Mouse (Mus musculus) left cerebral cortex, adult 8-10 months (tissue): ENCODE data around the gene Haus5. TPM values are rescaled to one million over a fixed set of nuclear protein-coding genes. Genes with fewer than 3 reads are reported as not detected.
A peak's percentile ranks its signal among the peaks of the same experiment; 100 is the strongest.

Experiments used
- DNase-seq, 2 experiments: peaks; one replicate each; pipeline ENCODE4 v3.0.0; 2022; ENCODE audit warnings: low spot score in 2 of 2
- total RNA-seq, 4 experiments: library from RNA; stranded (reverse); gene quantifications; 2 replicates each; pipeline ENCODE4 v1.2.4; 2022

Haus5 gene
- total RNA-seq, result 1 to 10 TPM; 5.6 to 9.1 (median 7.3) TPM

DNA sequence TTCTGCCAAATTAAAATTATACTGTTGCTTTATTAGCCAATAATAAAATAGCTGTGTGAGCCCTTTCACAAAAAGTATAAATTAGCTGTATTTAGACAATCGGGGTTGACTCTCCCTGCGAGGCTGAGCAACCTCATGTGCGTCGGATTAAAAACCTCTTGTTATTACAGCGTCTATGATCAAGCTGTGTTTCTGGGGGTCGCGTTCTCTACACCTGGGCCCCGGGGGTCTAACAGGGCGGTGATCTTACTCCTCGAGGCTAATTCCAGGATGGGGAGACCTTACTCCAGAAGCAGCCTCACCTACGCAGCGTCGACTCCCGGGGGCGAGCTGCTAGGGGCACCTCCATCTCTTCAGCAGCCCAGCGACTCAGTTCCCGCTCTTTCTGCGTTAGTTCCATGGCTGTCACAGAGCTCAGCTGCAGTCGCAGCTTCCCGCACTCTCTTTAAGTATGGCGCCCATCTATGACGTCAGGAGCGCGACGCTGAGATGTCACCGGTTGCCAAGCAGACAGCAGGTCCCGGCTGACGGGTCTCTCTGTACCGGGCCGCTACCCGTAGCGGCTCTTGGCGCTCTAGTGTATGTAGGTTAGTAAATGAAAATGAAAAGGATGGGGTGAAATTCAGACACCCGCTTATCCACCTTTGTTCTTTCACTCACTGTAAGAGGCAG lies at the start of gene Haus5:
Gene Haus5, minus strand, starts transcription at position 466 of the 672 bp plus-strand sequence.
- DNase-seq, result peak; percentile 78 to 90

DNA sequence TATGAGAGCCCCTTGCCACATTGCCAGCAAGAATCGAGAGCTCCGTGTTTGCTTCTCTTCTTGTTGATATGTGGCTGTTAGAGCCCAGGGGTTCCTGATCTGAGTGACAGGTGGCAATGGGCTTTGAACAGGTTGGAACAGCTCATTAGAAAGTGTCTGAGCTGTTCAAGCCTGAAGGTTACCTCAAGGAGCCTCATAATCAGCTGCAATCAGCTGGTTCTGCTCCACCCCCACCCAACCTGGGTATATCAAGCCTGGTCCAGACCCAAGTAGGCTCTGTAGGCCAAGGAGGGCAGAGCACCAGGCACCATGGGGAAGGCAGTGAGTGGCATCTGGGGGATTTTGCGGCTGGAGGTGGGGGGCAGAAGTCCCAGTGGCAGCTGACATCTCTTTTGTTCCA lies 47.1 kb upstream of the Haus5 start, which contains the start of gene Atp4a:
Gene Atp4a, plus strand, starts transcription at position 268 of the 400 bp plus-strand sequence.
- no peak for DNase-seq

DNA sequence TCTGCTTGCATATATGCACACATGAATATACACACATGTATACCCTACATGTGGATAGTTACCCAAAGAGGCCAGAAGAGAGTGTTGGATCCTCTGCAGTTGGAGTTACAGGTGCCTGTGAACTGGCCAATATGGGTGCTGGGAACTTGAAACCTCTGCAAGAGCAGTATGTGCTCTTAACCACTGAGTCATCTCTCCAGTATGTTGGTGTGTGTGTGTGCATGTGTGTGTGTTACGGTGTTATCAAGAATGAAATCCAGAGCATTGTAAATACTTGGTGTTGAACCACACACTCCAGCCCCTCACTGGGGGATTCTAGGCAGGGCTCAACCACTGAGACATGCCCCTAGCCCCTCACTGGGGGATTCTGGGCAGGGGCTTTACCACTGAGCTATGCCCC lies 42.6 kb upstream of the Haus5 start:
- DNase-seq, result no peak

DNA sequence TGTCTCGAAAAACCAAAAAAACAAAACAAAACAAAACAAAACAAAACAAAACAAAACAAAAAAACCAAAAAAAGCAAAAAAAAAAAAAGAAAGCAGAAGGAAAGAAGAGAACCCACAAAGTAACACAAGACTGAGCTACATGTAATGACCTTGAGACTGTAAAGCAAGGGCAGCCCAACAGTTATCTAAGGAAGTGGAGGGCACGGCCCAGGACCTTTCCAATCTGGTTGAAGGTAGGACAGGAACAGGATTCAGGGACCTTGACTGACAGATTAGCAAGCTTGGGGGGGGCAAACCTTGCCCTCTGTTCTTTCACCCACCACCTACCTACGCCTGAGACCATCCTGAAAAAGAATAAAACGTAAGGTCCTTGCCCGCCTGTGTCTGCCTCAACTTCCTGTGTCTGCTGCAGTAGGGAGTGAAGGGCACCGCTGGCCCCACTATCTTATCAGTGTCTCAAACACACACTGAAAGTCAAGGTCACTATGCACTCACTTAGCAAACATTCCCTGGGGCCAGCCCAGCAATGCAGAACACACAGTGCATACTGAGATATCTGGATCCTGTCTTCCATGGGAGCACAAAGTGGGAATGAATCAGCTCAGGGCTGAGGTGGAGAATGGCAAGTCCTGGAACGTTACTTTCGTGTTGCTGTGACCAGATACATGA lies 41.6 kb upstream of the Haus5 start:
- DNase-seq, result no peak

DNA sequence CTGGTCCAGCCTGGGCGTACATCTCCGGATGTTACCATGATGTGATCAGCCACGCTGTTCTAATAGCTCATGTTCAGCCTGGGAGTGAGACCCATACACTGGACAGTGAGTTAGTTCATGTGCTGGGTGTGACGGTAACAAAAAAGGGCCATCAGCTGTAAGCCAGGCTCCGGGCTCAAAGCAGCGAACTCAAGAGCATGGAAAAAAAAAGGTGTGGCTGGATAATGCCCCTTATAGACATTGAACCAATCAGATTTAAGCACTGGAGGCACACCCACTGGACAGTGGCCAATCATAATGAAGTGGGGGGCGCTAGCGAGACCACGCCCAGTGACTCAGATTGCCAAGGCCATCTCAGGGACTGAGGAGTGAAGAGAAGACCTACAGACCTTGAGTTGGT lies 33.8 kb upstream of the Haus5 start, which contains the start of gene 2200002J24Rik:
Gene 2200002J24Rik, plus strand, starts transcription at position 338 of the 400 bp plus-strand sequence.
- no peak for DNase-seq

DNA sequence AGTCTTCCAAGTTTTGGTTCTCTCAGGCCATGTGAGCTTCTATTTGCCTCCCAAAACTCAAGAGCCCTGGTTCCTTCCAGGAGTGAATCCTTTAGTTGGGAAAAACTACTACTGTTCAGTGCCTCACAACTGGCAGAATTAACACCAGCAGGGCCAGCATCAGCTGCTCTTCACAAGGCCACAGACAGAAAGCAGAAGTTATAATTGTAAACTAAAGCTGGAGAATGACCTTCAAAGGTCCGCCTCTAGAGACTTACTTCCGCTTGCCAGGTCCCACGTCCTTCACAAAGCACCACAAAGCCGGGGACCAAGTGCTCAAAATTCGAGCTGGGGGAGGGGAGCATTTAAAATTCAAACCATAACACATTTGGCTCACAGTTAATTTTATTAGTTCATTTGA lies 33.3 kb upstream of the Haus5 start:
- no peak for DNase-seq

DNA sequence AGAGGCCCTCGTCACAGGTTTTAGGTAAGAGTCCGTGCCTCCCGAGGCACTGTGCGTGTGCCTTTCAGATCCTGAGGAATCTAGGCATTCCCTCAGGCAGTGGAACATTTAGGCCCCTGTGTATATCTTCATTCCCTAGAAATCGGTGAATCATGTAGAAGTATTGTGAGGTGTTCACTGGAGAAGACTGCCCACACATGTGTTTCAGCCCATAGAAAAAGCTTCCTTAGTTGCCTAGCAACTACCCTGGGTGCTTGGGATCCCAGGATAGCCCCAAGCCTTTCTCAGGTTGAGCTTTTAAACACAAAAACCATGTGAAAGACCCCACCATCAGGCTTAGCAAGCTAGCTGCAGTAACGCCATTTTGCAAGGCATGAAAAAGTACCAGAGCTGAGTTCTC lies 23.5 kb upstream of the Haus5 start:
- DNase-seq, result no peak

DNA sequence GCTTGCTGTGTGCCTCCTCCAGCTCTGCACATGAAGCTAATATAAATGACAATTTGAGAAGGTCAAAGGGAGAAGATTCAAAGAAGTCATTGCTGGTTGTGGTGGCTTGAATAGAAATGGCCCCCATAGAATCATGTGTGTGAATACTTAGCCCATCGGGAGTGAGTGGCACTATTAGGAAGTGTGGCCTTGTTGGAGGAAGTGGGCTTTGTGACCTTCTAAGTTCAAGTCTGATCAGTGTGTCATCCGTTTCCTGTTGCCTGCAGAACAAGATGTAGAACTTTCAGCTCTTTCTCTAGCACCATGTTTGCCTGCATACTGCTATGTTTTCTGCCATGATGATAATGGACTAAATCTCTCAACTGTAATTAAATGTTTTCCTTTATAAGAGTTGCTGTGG lies 18.6 kb upstream of the Haus5 start:
- DNase-seq, result no peak

DNA sequence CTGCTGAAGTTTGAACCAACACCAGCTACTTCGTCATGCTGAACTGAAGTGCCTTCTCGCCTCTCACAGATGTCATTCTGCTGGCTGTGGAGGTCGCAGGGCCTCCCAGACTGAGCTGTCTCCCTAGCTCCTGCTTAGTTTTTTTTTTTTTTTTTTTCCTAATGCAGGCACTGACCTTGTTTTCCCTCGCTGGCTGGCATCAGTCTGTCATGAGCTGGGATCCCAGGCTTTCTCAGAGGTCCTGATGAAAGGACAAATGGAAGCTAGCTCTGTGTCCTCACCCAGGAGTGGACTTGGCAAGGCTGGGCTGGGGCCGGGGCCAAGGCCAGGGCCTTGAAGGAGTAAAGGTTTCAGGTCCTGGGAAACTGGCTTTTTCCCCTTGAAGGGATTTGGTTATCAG lies 17.1 kb upstream of the Haus5 start:
- DNase-seq, result no peak

DNA sequence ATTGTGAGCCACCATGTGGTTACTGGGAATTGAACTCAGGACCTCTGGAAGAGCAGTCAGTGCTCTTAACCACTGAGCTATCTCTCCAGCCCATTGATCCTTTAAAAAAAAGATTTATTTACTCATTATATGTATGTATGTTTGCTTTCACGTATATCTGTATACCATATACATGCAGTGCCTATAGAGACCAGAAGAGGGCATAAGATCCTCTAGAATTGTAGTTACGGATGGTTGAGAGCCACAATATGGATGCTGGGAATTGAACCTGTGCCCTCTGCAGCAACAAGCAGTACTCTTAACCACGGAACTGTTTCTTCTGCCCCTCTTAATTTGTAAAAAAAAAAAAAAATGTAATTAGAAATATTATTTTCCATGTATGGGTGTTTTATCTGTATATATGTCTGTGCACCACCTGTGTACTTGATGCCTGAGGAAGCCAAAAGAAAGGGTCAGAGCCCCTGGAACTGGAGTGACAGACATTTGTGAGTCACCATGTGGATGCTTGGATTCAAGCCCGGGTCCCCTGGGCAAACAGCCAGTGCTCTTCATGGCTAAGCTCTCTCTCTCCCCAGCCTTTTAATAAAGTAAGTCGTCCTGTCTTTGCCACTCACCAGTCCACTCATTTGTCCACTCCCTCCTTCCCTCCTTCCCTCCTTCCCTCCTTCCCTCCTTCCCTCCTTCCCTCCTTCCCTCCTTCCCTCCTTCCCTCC lies 13.6 kb upstream of the Haus5 start:
- DNase-seq, result no peak

DNA sequence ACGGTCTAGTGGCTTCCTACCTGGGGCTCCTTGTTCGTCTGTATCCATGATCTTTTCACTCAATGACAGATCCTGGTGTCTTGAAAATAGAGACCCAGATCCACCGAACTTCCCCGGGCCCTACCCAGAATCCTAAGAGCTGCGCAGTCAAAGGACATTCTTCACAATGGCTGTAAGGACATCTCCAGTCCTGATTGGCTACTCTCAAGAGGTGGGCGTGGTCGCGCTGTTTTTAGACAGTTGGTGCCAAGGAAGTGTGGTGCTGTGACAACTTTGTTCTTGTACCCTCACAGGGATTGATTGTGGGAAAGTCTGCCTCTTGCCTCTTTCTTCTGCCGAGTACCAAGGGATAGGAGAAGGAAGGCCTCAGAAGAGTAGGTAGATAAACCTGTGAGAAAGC lies 6.7 kb upstream of the Haus5 start, which contains the start of gene Pmis2:
Gene Pmis2, minus strand, starts transcription at position 126 of the 400 bp plus-strand sequence.
- no peak for DNase-seq

DNA sequence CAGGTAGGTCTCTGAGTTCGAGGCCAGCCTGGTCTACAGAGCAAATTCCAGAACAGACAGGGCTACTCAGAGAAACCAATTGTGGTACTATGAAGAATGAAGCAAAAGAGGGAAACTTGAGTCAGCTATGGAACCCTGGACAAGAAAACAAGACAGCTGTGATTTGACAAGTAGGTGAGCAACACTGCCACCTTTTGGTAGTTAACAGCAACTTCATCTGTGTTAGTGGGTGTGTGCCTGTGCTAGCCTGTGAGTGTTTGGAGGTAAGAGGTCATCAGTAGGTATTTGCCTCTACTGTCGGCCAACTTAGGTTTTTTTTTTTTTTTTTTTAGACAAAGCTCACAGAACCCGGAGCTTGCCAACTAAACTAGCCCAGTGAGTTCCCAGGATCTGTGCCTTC lies 4.4 kb upstream of the Haus5 start:
- DNase-seq, result no peak

DNA sequence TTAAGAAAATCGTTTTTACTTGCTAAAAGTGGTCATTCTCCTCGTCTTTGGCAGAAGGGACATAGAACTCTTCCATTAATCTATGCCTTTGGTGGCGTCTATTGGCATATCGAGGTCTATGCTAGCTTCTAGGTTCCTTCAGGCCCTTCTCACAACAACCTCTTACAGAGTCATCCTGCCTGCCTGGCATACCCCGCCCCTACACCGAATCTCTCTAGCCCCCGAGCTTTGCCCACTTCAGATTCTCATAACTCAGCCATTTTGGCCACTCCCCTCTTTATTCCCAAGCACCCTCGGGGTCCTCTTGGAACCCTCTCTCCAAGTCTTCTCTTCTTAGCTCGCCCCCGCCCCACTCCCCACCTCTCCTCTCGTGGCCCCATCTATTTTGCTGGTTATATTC lies 527 bp upstream of the Haus5 start:
- DNase-seq, result no peak

DNA sequence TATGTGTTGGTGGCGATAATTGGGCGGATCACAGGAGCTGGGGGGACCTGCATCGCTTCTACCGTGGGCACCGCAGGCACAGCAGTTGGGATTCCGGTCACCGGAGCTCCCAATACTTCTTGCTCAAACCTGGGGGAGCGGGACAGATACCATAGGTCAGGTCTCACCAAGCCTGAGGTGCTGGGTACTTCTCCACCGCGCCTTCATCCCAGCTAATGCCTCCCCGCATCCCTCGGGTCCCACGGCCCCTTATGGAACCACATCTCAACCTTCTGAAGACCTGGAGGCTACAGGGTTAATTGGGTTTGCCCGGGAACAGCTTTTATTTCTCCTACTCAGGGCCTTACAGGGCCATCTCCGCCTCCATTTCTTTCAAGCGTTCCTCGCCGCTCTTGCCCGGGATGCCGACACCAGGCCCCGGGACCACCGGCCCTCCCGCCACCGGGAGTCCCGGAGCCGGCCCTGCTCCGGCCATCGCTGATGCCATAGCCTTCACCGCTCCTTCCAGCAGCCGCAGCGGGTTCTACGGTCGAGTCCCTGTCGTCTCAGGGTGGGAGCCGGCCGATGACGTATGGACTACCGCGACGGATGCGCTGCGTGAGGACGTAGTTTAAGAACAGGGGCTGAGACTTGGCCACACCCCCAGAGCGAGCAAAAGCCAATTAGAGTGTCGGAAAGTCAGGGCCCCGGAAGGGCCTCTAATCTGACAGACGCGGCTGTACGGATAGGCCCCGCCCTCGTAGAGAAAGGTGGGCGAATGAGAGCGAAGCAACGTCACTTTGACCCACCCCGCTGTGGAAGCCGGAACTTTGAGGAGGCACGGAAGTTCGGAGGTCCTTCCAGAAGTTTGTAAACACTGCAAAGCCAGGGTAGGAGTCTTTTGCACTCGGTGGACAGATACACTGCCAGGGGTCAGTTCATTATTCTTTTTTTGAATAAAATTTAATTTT lies 14.9 kb downstream of the Haus5 start, which contains the start of gene Rbm42:
Gene Rbm42, minus strand, starts transcription at position 727 of the 950 bp plus-strand sequence.
- peak; percentile 94 to 99 for DNase-seq

DNA sequence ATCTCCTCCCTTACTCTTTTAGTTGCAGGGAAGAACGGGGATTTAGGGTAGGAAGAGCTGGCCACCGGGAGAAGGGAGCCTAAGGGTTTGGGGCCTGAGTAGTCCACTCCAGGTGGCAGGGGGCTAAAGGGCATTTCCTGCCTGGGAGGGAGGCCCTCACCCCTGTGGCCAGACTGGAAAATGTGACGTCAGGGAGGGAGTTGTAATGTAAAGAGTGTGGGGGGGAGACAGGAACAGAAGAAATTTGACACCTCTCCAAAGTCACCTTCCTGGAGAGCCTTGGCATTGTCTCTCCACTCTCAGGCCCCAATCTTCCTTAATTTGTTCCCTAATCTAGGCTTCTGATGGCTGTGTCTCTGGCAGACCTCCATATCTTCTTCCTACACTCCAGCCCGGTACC lies 25.7 kb downstream of the Haus5 start:
- no peak for DNase-seq

DNA sequence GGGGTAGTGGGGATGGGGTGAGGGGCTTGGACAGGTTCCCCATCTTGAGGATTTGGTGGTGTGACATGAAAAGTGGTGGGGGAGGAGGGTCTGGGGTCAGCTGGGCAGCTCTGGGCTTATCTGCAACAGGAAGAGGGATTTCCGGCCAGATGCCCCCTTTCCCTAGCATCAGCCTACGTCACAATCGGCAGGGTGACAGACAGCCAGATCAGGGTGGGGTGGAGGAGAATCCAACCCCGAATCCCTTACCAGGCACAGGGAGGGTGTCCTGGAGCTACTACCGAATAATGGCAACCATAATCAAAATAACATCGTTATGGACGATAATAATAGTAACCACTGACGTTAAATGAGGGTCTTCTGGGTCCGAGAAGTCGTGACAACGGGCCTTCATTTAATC lies 28.4 kb downstream of the Haus5 start:
- DNase-seq, result no peak

DNA sequence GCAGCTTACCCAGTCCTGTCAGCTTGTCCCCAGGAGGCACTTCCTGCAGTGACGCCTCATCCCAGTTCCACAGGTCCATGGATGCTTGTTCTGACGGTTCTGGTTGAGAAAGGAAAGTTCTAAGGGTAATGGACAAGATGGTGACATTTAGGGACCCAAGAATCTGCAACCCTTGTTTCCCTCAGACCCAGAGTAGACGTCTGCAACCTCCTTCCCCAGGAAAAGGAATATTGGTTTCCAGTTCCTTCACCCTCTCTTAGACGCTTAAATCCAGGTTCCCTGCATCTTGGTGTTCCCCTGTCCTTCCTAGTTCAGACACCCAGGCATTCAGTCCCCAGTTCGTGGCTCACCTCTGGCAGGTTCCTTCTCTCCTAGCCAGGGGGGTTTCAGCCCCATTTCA lies 29.0 kb downstream of the Haus5 start, which contains the start of gene Etv2:
Gene Etv2, minus strand, starts transcription at position 101 of the 400 bp plus-strand sequence.
- DNase-seq, result no peak

DNA sequence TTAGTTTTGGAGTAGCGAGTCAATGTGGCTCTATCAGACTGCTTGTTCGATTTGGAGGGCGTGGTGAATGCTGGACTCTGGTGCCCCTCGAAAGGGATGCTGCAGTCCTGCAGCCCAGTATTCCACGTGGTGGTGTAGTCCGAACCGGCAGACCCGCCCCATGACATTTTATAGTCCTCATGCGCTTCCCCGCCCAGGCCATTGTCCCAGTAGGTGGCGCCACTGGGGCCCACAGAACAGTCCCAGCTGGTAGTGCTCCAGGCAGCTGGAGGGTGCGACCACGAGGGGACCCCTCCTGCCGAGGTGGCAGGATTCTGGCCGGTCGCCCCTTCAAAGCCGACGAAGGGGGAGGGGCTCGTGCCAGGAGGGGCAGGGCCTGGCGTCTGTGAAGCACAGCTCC lies 30.2 kb downstream of the Haus5 start:
- no peak for DNase-seq

DNA sequence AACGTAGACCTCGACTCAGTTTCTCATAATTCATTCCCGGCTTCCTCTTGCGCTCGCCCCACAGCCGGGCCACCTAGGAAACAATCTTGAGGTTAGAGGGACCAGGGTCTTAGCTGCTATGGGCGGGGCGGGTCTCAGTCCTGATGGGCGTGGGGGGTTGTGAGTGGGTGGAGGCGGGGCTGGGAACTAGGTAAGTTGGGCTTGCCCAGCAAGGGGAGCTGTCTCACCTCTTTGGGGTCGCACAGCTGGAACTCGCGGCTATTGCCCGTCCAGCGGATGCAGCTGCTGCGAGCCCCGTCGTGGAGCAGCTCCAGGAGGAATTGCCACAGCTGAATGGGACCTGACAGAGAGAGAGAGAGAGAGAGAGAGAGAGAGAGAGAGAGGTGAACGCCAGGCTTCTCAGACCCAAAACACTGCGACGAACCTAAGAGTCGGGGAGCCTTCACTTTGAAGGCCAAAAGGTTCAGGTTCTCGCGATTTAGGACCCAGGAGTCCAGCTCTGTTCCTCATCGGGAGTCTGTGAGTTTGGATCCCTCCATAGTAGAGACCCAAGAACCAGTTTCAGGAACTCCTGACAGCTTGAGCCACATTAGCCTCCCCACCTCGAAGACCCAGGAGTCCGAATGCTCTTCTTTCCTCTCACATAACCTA lies 30.9 kb downstream of the Haus5 start:
- no peak for DNase-seq

DNA sequence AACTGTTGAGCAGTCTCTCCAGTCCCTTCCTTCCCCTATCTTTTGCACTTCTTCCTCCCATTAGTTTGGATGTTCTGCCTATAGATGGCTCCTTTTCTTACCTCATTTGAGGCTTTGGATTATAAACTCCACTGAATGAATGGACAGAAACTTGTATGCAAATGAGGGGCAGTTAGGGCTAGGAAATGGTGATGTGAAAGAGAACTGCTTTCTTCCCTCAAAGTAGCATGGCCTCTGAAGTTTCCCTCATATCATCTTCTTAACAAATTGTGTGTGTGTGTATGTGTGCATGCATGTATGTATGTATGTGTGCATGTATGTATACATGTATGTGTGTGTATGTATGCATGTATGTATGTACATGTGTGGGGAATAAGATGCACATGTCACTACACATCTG lies 35.8 kb downstream of the Haus5 start:
- no peak for DNase-seq
